Mouse (Mus musculus): ENCODE data around the gene Ctr9.

- TF ChIP-seq CEBPB (IDR thresholded peaks at IDR 0.05; ENCODE audit: insufficient read depth, poor library complexity, severe bottlenecking) (no peak), POLR2A (IDR thresholded peaks at IDR 0.05; ENCODE audit: insufficient read length, low read depth) (no peak), MAX (IDR thresholded peaks at IDR 0.05; ENCODE audit: low read depth) (no peak), POLR2AphosphoS2 (IDR thresholded peaks at IDR 0.05; ENCODE audit: insufficient read length, low read depth) (no peak), USF1 (IDR thresholded peaks at IDR 0.05; ENCODE audit: low read depth) (no peak), MYOG (IDR thresholded peaks at IDR 0.05; ENCODE audit: control insufficient read depth in 1 of 3, insufficient read depth in 1 of 3, insufficient read length in 2 of 3, low read depth in 2 of 3) (no peak), E2F4 (IDR thresholded peaks at IDR 0.05; ENCODE audit: insufficient read depth) (no peak)
These were observed 13.9 kb upstream of the Ctr9 start for GRCm38 (mm10) chr7:111014893-111015292.

All from myocyte (in vitro differentiated cells).